Mouse (Mus musculus) lung, postnatal 0 days (tissue): ENCODE results near the gene Gm12216.

Experiments
- CTCF ChIP-seq: IDR thresholded peaks from 2 replicates; pipeline ENCODE4 v1.5.1; 2016; ENCODE audit warnings: antibody characterized with exemption, mild to moderate bottlenecking
- EP300 ChIP-seq: IDR thresholded peaks from 2 replicates; pipeline ENCODE4 v1.6.1; 2016; ENCODE audit warnings: antibody characterized with exemption, mild to moderate bottlenecking, control low read depth

DNA sequence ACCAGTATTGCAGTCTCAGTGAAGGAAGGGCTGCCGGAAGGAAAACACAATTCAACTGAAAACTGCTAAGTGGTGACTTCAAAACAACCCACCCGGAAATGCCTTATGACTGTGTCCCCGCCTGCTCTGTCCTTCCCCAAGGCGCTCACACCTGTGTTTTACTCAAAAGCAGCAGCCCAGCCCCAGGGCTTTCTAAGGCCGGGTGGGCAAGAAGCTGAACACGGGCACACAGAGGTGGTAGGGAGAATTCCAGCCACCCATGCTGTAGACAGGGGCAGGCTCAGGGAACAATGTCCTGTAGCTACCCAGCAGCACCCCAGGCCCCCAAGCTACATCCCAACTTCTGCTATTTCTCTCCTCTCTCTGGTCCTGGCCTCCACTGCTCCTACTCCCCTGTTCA lies 13.4 kb downstream of the Gm12216 start:
- no peak for TF ChIP-seq CTCF
- TF ChIP-seq EP300 = no peak
